In genomic region chr5:135868653-135869052, GRCm38 (mm10) we compare ENCODE assay signal across 8 mouse cellular contexts. TPM values are rescaled to one million over a fixed set of nuclear protein-coding genes. Genes with fewer than 3 reads are reported as not detected.
A peak's percentile ranks its signal among the peaks of the same experiment; 100 is the strongest.
DNase-seq lines count a peak whose midpoint lies in the region; ATAC-seq and TF ChIP-seq lines count a peak whose summit lies in the region.

No protein-coding gene starts in this region.

- DNase-seq in heart, postnatal 0 days (ENCODE audit: low spot score) = no peak
- no peak for DNase-seq in heart, postnatal 36 days
- DNase-seq in embryonic facial prominence, embryonic 11.5 days (ENCODE audit: low spot score) = no peak
- no peak for DNase-seq in embryo, embryonic 10 days (ENCODE audit: low spot score)
- DNase-seq in c-Kit-positive CD71-positive TER-119-positive erythroid progenitor cells, embryonic 14.5 days (ENCODE audit: low spot score) = no peak
- no peak for DNase-seq in adrenal gland, postnatal 14 days

- H3K9me3 ChIP-seq in heart, postnatal 0 days (replicated peaks; ENCODE audit: control insufficient read depth, low read length) = no peaks in the 10 kb centered on the region
- H3K9me3 ChIP-seq in embryonic facial prominence, embryonic 11.5 days (replicated peaks; ENCODE audit: control insufficient read depth, low read length) = no peaks in the 10 kb centered on the region
- no peaks in the 10 kb centered on the region for H3K9me3 ChIP-seq in hindbrain, embryonic 15.5 days
- H3K9me3 ChIP-seq in midbrain, embryonic 16.5 days (replicated peaks; ENCODE audit: control insufficient read depth, low read length, poor library complexity, severe bottlenecking) = no peaks in the 10 kb centered on the region

- H3K4me1 ChIP-seq in heart, postnatal 0 days (ENCODE audit: control insufficient read depth, insufficient read depth) = 0 out of 2 replicates have a peak, but pooled peaks cover 5% of the 10 kb centered on the region
- H3K4me1 ChIP-seq in embryonic facial prominence, embryonic 11.5 days (ENCODE audit: control insufficient read depth, insufficient read depth, low read length) = 0 out of 2 replicates have a peak, but pooled peaks cover 4% of the 10 kb centered on the region
- H3K4me1 ChIP-seq in hindbrain, embryonic 15.5 days (replicated peaks) = peaks cover 20% of the 10 kb centered on the region
- H3K4me1 ChIP-seq in midbrain, embryonic 16.5 days (ENCODE audit: control insufficient read depth, insufficient read depth, low read length) = peaks cover 10% of the 10 kb centered on the region; the same call in 1 of the 2 replicates

- H3K27ac ChIP-seq in heart, postnatal 0 days (ENCODE audit: low read depth) = no peak overlapping the region
- H3K27ac ChIP-seq in embryonic facial prominence, embryonic 11.5 days (replicated peaks; ENCODE audit: low read depth, low read length) = no peak overlapping the region
- no peak overlapping the region for H3K27ac ChIP-seq in hindbrain, embryonic 15.5 days (replicated peaks)
- H3K27ac ChIP-seq in midbrain, embryonic 16.5 days (ENCODE audit: low read length) = 0 out of 2 replicates have a peak overlapping the region, but pooled peaks have one; percentile 9

- no peak for TF ChIP-seq EP300 in heart, postnatal 0 days (IDR thresholded peaks at IDR 0.05; ENCODE audit: low read depth)

- no peak for ATAC-seq in heart, postnatal 0 days (ENCODE audit: insufficient read depth, low read depth)
- no peak for ATAC-seq in embryonic facial prominence, embryonic 11.5 days (replicated peaks; ENCODE audit: insufficient number of reproducible peaks, low FRiP score, low TSS enrichment, low read depth)
- ATAC-seq in hindbrain, embryonic 15.5 days (ENCODE audit: low FRiP score, low read depth) = peak; percentile 23
- peak; percentile 40; the same call in 1 of the 2 replicates for ATAC-seq in midbrain, embryonic 16.5 days

- H3K27me3 ChIP-seq in heart, postnatal 0 days (ENCODE audit: control insufficient read depth, insufficient read depth, low read length) = peaks cover 72% of the 10 kb centered on the region
- peaks cover 38% of the 10 kb centered on the region for H3K27me3 ChIP-seq in embryonic facial prominence, embryonic 11.5 days (ENCODE audit: control insufficient read depth, insufficient read depth, low read length)
- 0 out of 2 replicates have a peak, but pooled peaks cover 7% of the 10 kb centered on the region for H3K27me3 ChIP-seq in hindbrain, embryonic 15.5 days
- H3K27me3 ChIP-seq in midbrain, embryonic 16.5 days (ENCODE audit: control insufficient read depth, insufficient read depth, low read depth, low read length) = no peaks in the 10 kb centered on the region

- no peak overlapping the region for H3K9ac ChIP-seq in heart, postnatal 0 days (replicated peaks; ENCODE audit: low read depth, low read length)
- peak overlapping the region; percentile 53 for H3K9ac ChIP-seq in embryonic facial prominence, embryonic 11.5 days (replicated peaks; ENCODE audit: low read length)
- H3K9ac ChIP-seq in hindbrain, embryonic 15.5 days = peak overlapping the region; percentile 39
- peak overlapping the region; percentile 75 for H3K9ac ChIP-seq in midbrain, embryonic 16.5 days (ENCODE audit: low read depth, low read length)

- H3K36me3 ChIP-seq in heart, postnatal 0 days (replicated peaks; ENCODE audit: control insufficient read depth, insufficient read depth, low read length) = no peaks in the 10 kb centered on the region
- no peaks in the 10 kb centered on the region for H3K36me3 ChIP-seq in embryonic facial prominence, embryonic 11.5 days (replicated peaks; ENCODE audit: control insufficient read depth, insufficient read depth, low read depth, low read length)
- peaks cover 2% of the 10 kb centered on the region; the same call in 1 of the 2 replicates for H3K36me3 ChIP-seq in hindbrain, embryonic 15.5 days
- peaks cover 6% of the 10 kb centered on the region; the same call in 1 of the 2 replicates for H3K36me3 ChIP-seq in midbrain, embryonic 16.5 days (ENCODE audit: control insufficient read depth, insufficient read depth, low read length)

- intact Hi-C loops in heart, postnatal 36 days (cut with DNase I) = no loop called here

- WGBS in heart, postnatal 0 days = 2% methylated on average over 27 of the region's 27 CpGs
- 1% methylated on average over 27 of the region's 27 CpGs for WGBS in embryonic facial prominence, embryonic 11.5 days
- 3% methylated on average over 27 of the region's 27 CpGs for WGBS in hindbrain, embryonic 15.5 days
- WGBS in midbrain, embryonic 16.5 days = 8% methylated on average over 22 of the region's 27 CpGs

- no peak for TF ChIP-seq CTCF in heart, postnatal 0 days (IDR thresholded peaks at IDR 0.05; ENCODE audit: low read depth)

- peak overlapping the region; percentile 72 for H3K4me2 ChIP-seq in heart, postnatal 0 days (ENCODE audit: low read depth, low read length)
- peak overlapping the region; percentile 86 for H3K4me2 ChIP-seq in embryonic facial prominence, embryonic 11.5 days (ENCODE audit: low read depth, low read length)
- H3K4me2 ChIP-seq in hindbrain, embryonic 15.5 days = peak overlapping the region; percentile 84
- peak overlapping the region; percentile 71 for H3K4me2 ChIP-seq in midbrain, embryonic 16.5 days (ENCODE audit: low read length)

- peak overlapping the region; percentile 51 for H3K4me3 ChIP-seq in heart, postnatal 0 days (ENCODE audit: low read depth, low read length)
- H3K4me3 ChIP-seq in embryonic facial prominence, embryonic 11.5 days (ENCODE audit: low read depth, low read length) = peak overlapping the region; percentile 39
- H3K4me3 ChIP-seq in hindbrain, embryonic 15.5 days = peak overlapping the region; percentile 47
- H3K4me3 ChIP-seq in midbrain, embryonic 16.5 days (ENCODE audit: low read depth, low read length) = peak overlapping the region; percentile 42

RNA-seq across cellular contexts. Expression of gene Hspb1, which starts 19.1 kb away (rescaled TPM):
- total RNA-seq in heart, postnatal 0 days (2014; rRNA removed; ENCODE audit: low replicate concordance) = 1,178 and 1,316 TPM in 2 replicates
- 974 and 1,039 TPM in 2 replicates for polyA plus RNA-seq in heart, postnatal 0 days (2015; fragmentation: Nextera tagmentation; extraction: Ambion mirVana)
- total RNA-seq in heart, postnatal 36 days (2021) = 100 to 1,000 TPM; 406 to 459 TPM
- polyA plus RNA-seq in embryonic facial prominence, embryonic 11.5 days (2014; fragmentation: Nextera tagmentation; extraction: Ambion mirVana) = 27.3 and 38.2 TPM in 2 replicates
- 14.8 and 16.6 TPM in 2 replicates for polyA plus RNA-seq in hindbrain, embryonic 15.5 days (2015; fragmentation: Nextera tagmentation; extraction: Ambion mirVana)
- polyA plus RNA-seq in midbrain, embryonic 16.5 days (2015; fragmentation: Nextera tagmentation; extraction: Ambion mirVana) = 9.6 and 10.1 TPM in 2 replicates
- total RNA-seq in adrenal gland, postnatal 14 days (2021) = 64.7 and 97.7 TPM in 2 replicates

Comparison
In these comparisons a context has a peak if more than half of its experiments do, and no peak if none do; other contexts are left out.
1. ATAC-seq: peak in hindbrain, embryonic 15.5 days (single experiment) and midbrain, embryonic 16.5 days (single experiment); none in heart, postnatal 0 days (single experiment) and embryonic facial prominence, embryonic 11.5 days (single experiment).
2. RNA of gene Hspb1, which starts 19.1 kb away (polyA plus RNA-seq): 974 to 1,039 TPM in heart, postnatal 0 days; 27.3 to 38.2 TPM in embryonic facial prominence, embryonic 11.5 days, 14.8 to 16.6 TPM in hindbrain, embryonic 15.5 days and 9.6 to 10.1 TPM in midbrain, embryonic 16.5 days; every median in the first group is over 10 times any median in the second.
3. Peak in every context shown above with its lines, with median percentiles within 50 percentile points of each other: H3K4me2 ChIP-seq and H3K4me3 ChIP-seq.